Mouse (Mus musculus): ENCODE data around the gene Ywhah. TPM values are rescaled to one million over a fixed set of nuclear protein-coding genes. Genes with fewer than 3 reads are reported as not detected.

Ywhah gene
- polyA plus RNA-seq, 1 experiment from 2014 or later: 643 TPM

GRCm38 (mm10) chr5:33045316-33045705 lies 26.7 kb downstream of the Ywhah start:
- H3K4me1 ChIP-seq (ENCODE audit: control insufficient read depth, insufficient read depth, low read length): no peaks in the 10 kb centered on the region
- H3K36me3 ChIP-seq (ENCODE audit: control insufficient read depth, insufficient read depth, low read length): no peaks in the 10 kb centered on the region
- H3K27me3 ChIP-seq (ENCODE audit: control insufficient read depth, insufficient read depth, low read length): no peaks in the 10 kb centered on the region
- WGBS: 91% methylated on average over 6 of the region's 6 CpGs
- H3K9ac ChIP-seq (replicated peaks; ENCODE audit: low read length): no peak overlapping the region
- DNase-seq (no peak), ATAC-seq (ENCODE audit: low FRiP score, low TSS enrichment) (no peak)
- no peak overlapping the region for H3K27ac ChIP-seq (replicated peaks; ENCODE audit: low read depth, low read length)
- H3K9me3 ChIP-seq (ENCODE audit: control insufficient read depth, low read length): no peaks in the 10 kb centered on the region
- H3K4me2 ChIP-seq (ENCODE audit: low read length): no peak overlapping the region
- no peak overlapping the region for H3K4me3 ChIP-seq (replicated peaks; ENCODE audit: low read depth, low read length)

GRCm38 (mm10) chr5:33052849-33053582 lies 34.4 kb downstream of the Ywhah start:
- H3K9ac ChIP-seq (replicated peaks; ENCODE audit: low read length): no peak overlapping the region
- DNase-seq: no peak
- no peaks in the 10 kb centered on the region for H3K27me3 ChIP-seq (ENCODE audit: control insufficient read depth, insufficient read depth, low read length)
- no peak overlapping the region for H3K4me2 ChIP-seq (ENCODE audit: low read length)
- H3K36me3 ChIP-seq (ENCODE audit: control insufficient read depth, insufficient read depth, low read length): no peaks in the 10 kb centered on the region
- H3K4me1 ChIP-seq (ENCODE audit: control insufficient read depth, insufficient read depth, low read length): no peaks in the 10 kb centered on the region
- WGBS: 85% methylated on average over 14 of the region's 14 CpGs
- no peaks in the 10 kb centered on the region for H3K9me3 ChIP-seq (ENCODE audit: control insufficient read depth, low read length)
- no peak overlapping the region for H3K27ac ChIP-seq (replicated peaks; ENCODE audit: low read depth, low read length)
- ATAC-seq (ENCODE audit: low FRiP score, low TSS enrichment): no peak
- H3K4me3 ChIP-seq (replicated peaks; ENCODE audit: low read depth, low read length): no peak overlapping the region

- Histone ChIP-seq H3K27me3 (ENCODE audit: control insufficient read depth, insufficient read depth, low read length) (no peaks in the 10 kb centered on the region), H3K36me3 (ENCODE audit: control insufficient read depth, insufficient read depth, low read length) (no peaks in the 10 kb centered on the region), H3K4me2 (ENCODE audit: low read length) (no peak overlapping the region), H3K4me3 (replicated peaks; ENCODE audit: low read depth, low read length) (no peak overlapping the region), H3K9me3 (ENCODE audit: control insufficient read depth, low read length) (no peaks in the 10 kb centered on the region), H3K27ac (replicated peaks; ENCODE audit: low read depth, low read length) (no peak overlapping the region), H3K4me1 (ENCODE audit: control insufficient read depth, insufficient read depth, low read length) (no peaks in the 10 kb centered on the region), H3K9ac (replicated peaks; ENCODE audit: low read length) (no peak overlapping the region)
- 83% methylated on average over 10 of the region's 10 CpGs for WGBS
- DNase-seq (no peak), ATAC-seq (ENCODE audit: low FRiP score, low TSS enrichment) (no peak)
These were observed 37.6 kb downstream of the Ywhah start for GRCm38 (mm10) chr5:33056126-33056765.

- H3K36me3 ChIP-seq (ENCODE audit: control insufficient read depth, insufficient read depth, low read length): no peaks in the 10 kb centered on the region
- no peak overlapping the region for H3K4me3 ChIP-seq (replicated peaks; ENCODE audit: low read depth, low read length)
- H3K27ac ChIP-seq (replicated peaks; ENCODE audit: low read depth, low read length): no peak overlapping the region
- H3K9ac ChIP-seq (replicated peaks; ENCODE audit: low read length): no peak overlapping the region
- H3K27me3 ChIP-seq (ENCODE audit: control insufficient read depth, insufficient read depth, low read length): no peaks in the 10 kb centered on the region
- H3K4me1 ChIP-seq (ENCODE audit: control insufficient read depth, insufficient read depth, low read length): no peaks in the 10 kb centered on the region
- no peaks in the 10 kb centered on the region for H3K9me3 ChIP-seq (ENCODE audit: control insufficient read depth, low read length)
- ATAC-seq (ENCODE audit: low FRiP score, low TSS enrichment): no peak
- DNase-seq: no peak
- no peak overlapping the region for H3K4me2 ChIP-seq (ENCODE audit: low read length)
These were observed 51.5 kb downstream of the Ywhah start for GRCm38 (mm10) chr5:33070071-33070470.

DNA sequence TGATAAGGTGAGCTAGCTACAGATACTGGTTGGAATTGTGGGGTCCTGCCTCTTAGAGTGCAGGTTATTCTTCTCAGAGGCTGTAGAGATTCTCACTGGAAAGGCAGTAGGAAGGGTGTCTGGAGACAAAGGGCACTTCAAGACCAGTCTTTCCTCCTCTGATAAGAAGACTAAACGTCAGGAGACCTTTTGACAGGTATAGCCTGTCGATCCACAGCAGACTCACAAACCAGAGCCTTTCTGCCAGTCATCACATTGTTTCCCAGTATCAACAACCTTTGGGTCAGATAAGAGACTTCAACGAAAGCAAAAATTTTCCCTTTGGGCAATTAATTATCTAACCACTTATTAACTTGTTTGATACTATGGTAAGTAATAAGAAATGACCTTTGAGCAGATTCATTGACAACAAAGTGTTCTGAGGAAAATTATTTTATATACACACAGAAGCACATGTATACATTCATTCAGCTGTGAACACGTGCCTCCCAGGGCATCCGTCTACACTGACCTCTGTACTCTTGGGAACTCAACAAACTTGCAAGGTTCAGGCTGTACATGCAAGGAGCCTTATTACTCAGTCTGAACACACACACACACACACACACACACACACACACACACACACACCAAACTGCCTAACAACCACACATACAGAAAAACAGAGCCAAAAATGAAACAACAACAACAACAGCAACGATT lies 58.0 kb downstream of the Ywhah start:
- Histone ChIP-seq H3K9me3 (ENCODE audit: control insufficient read depth, low read length) (no peaks in the 10 kb centered on the region), H3K4me1 (ENCODE audit: control insufficient read depth, insufficient read depth, low read length) (no peaks in the 10 kb centered on the region), H3K4me3 (replicated peaks; ENCODE audit: low read depth, low read length) (no peak overlapping the region), H3K4me2 (ENCODE audit: low read length) (no peak overlapping the region), H3K36me3 (ENCODE audit: control insufficient read depth, insufficient read depth, low read length) (no peaks in the 10 kb centered on the region), H3K9ac (replicated peaks; ENCODE audit: low read length) (no peak overlapping the region), H3K27me3 (ENCODE audit: control insufficient read depth, insufficient read depth, low read length) (no peaks in the 10 kb centered on the region), H3K27ac (replicated peaks; ENCODE audit: low read depth, low read length) (no peak overlapping the region)
- 87% methylated on average over 6 of the region's 6 CpGs for WGBS
- DNase-seq: no peak
- ATAC-seq (ENCODE audit: low FRiP score, low TSS enrichment): no peak

Other genes with a start within 250 kb of the Ywhah start
- 106 and 114 TPM in 2 replicates for gene Pisd, start 233.2 kb upstream of the Ywhah start, polyA plus RNA-seq (2014; fragmentation: Nextera tagmentation; extraction: Ambion mirVana)
- gene Gm20671, start 191.7 kb upstream of the Ywhah start, polyA plus RNA-seq (2014; fragmentation: Nextera tagmentation; extraction: Ambion mirVana): not detected in 2 replicates
- 13.5 and 15.8 TPM in 2 replicates for gene Prr14l, start 164.6 kb upstream of the Ywhah start, polyA plus RNA-seq (2014; fragmentation: Nextera tagmentation; extraction: Ambion mirVana)
- 21.5 and 30.9 TPM in 2 replicates for gene Depdc5, start 155.1 kb upstream of the Ywhah start, polyA plus RNA-seq (2014; fragmentation: Nextera tagmentation; extraction: Ambion mirVana)
- not detected in 2 replicates for gene Slc5a1, start 85.4 kb downstream of the Ywhah start, polyA plus RNA-seq (2014; fragmentation: Nextera tagmentation; extraction: Ambion mirVana)
- gene Spon2, start 199.6 kb downstream of the Ywhah start, polyA plus RNA-seq (2014; fragmentation: Nextera tagmentation; extraction: Ambion mirVana): 0.50 and 1.6 TPM in 2 replicates